Comparison of ENCODE assay signal across 24 mouse cellular contexts in genomic region chr3:33915777-33916176, GRCm38 (mm10).
DNase-seq lines count a peak whose midpoint lies in the region; ATAC-seq and TF ChIP-seq lines count a peak whose summit lies in the region.
"Had no signal": no experiment of that assay in that cellular context is flagged by ENCODE, and none has a peak within 500 bp of the region (broad histone marks: within the 10 kb centered on the region; RNA-seq: fewer than 3 reads in every experiment).

No protein-coding gene starts in this region.

- no peak for ATAC-seq in heart, embryonic 11.5 days (replicated peaks; ENCODE audit: insufficient number of reproducible peaks, low FRiP score, low TSS enrichment)
- no peak for ATAC-seq in midbrain, embryonic 11.5 days (ENCODE audit: low FRiP score)
- no peak for ATAC-seq in midbrain, embryonic 13.5 days
- no peak for ATAC-seq in Patski
- no peak for ATAC-seq in activated CD4-positive, CD25-positive, alpha-beta regulatory T cell, adult 4 months
- ATAC-seq: forebrain, embryonic 15.5 days; midbrain, embryonic 16.5 days had no signal

- no peaks in the 10 kb centered on the region for H3K9me3 ChIP-seq in heart, embryonic 11.5 days (replicated peaks; ENCODE audit: control insufficient read depth, low read length)
- H3K9me3 ChIP-seq in midbrain, embryonic 11.5 days (ENCODE audit: control insufficient read depth, low read length): no peaks in the 10 kb centered on the region
- H3K9me3 ChIP-seq in midbrain, embryonic 13.5 days: no peaks in the 10 kb centered on the region
- H3K9me3 ChIP-seq: embryonic facial prominence, embryonic 10.5 days; forebrain, embryonic 15.5 days; hindbrain, embryonic 12.5 days; liver, embryonic 13.5 days; lung, embryonic 15.5 days had no signal

- DNase-seq in heart, adult 2 months: no peak
- peak; percentile 44 for DNase-seq in midbrain, embryonic 11.5 days (ENCODE audit: low spot score, missing footprints)
- no peak for DNase-seq in Patski (ENCODE audit: low read depth, low spot score)
- no peak for DNase-seq in spleen, postnatal 4 days (ENCODE audit: low spot score in 2 of 2)
- DNase-seq: adrenal gland, postnatal 14 days; B cell, adult 2 months; cerebellum, adult 9-10 months; gastrocnemius, postnatal 10 days; heart, adult 11 months; kidney, adult 2 months; liver, embryonic 13.5 days; lung, postnatal 36 days; right cerebral cortex, postnatal 4 days had no signal

- H3K9ac ChIP-seq in heart, adult 2 months (ENCODE audit: low read depth, low read length): no peak overlapping the region
- H3K9ac ChIP-seq in heart, embryonic 11.5 days (ENCODE audit: low read depth, low read length): no peak overlapping the region
- H3K9ac ChIP-seq in midbrain, embryonic 11.5 days (ENCODE audit: low read length): no peak overlapping the region
- no peak overlapping the region for H3K9ac ChIP-seq in midbrain, embryonic 13.5 days (replicated peaks)
- H3K9ac ChIP-seq: forebrain, embryonic 15.5 days; hindbrain, embryonic 12.5 days; limb, embryonic 12.5 days; liver, embryonic 13.5 days; lung, embryonic 15.5 days had no signal

- CTCF ChIA-PET in Patski (lab: Charles Lee): interaction anchor here (1.1 to 4.4 kb wide), 2 partner anchors 13 to 63 kb away, joined by 3 to 56 read pairs; no protein-coding TSS in a partner anchor

- no peaks in the 10 kb centered on the region for H3K79me2 ChIP-seq in heart, adult 2 months (replicated peaks; ENCODE audit: control insufficient read depth, insufficient read depth, low read length)

- H3K36me3 ChIP-seq in heart, adult 2 months (ENCODE audit: control insufficient read depth, insufficient read depth, low read length): no peaks in the 10 kb centered on the region
- no peaks in the 10 kb centered on the region for H3K36me3 ChIP-seq in heart, embryonic 11.5 days (ENCODE audit: control insufficient read depth, insufficient read depth, low read length)
- H3K36me3 ChIP-seq in midbrain, embryonic 11.5 days (ENCODE audit: control insufficient read depth, insufficient read depth, low read length): no peaks in the 10 kb centered on the region
- no peaks in the 10 kb centered on the region for H3K36me3 ChIP-seq in midbrain, embryonic 13.5 days
- H3K36me3 ChIP-seq: embryonic facial prominence, embryonic 10.5 days; forebrain, embryonic 15.5 days; hindbrain, embryonic 12.5 days; limb, embryonic 12.5 days; liver, embryonic 13.5 days; lung, embryonic 15.5 days had no signal

- no peaks in the 10 kb centered on the region; the same call in 1 of the 2 replicates for H3K27me3 ChIP-seq in heart, adult 2 months (ENCODE audit: control insufficient read depth, insufficient read depth, low read length)
- H3K27me3 ChIP-seq in heart, embryonic 11.5 days (ENCODE audit: control insufficient read depth, insufficient read depth, low read length): no peaks in the 10 kb centered on the region
- no peaks in the 10 kb centered on the region for H3K27me3 ChIP-seq in midbrain, embryonic 11.5 days (ENCODE audit: control insufficient read depth, insufficient read depth, low read length)
- H3K27me3 ChIP-seq in midbrain, embryonic 13.5 days: no peaks in the 10 kb centered on the region
- no peaks in the 10 kb centered on the region for H3K27me3 ChIP-seq in Patski
- H3K27me3 ChIP-seq: limb, embryonic 12.5 days; liver, embryonic 13.5 days; lung, embryonic 15.5 days; megakaryocyte, embryonic 14.5 days had no signal

- TF ChIP-seq EP300 in heart, adult 2 months (IDR thresholded peaks at IDR 0.05; ENCODE audit: insufficient read depth, low read depth, low read length): no peak

- POLR2A ChIA-PET in Patski (lab: Charles Lee): no interaction called here

- no peaks in the 10 kb centered on the region for H3K4me1 ChIP-seq in heart, adult 2 months (ENCODE audit: control insufficient read depth, insufficient read depth, low read length)
- no peaks in the 10 kb centered on the region for H3K4me1 ChIP-seq in heart, embryonic 11.5 days (ENCODE audit: control insufficient read depth, insufficient read depth, low read length)
- H3K4me1 ChIP-seq in midbrain, embryonic 11.5 days (ENCODE audit: control insufficient read depth, insufficient read depth, low read length): no peaks in the 10 kb centered on the region
- H3K4me1 ChIP-seq in midbrain, embryonic 13.5 days (replicated peaks): no peaks in the 10 kb centered on the region
- H3K4me1 ChIP-seq: embryonic facial prominence, embryonic 10.5 days; forebrain, embryonic 15.5 days; hindbrain, embryonic 12.5 days; limb, embryonic 12.5 days; liver, embryonic 13.5 days; megakaryocyte, embryonic 14.5 days had no signal

- peak; percentile 25 for TF ChIP-seq CTCF in heart, adult 2 months (IDR thresholded peaks at IDR 0.05)
- TF ChIP-seq CTCF in Patski (IDR thresholded peaks at IDR 0.05): peak; percentile 55

- H3K4me3 ChIP-seq in heart, adult 2 months: no peak overlapping the region
- no peak overlapping the region for H3K4me3 ChIP-seq in heart, embryonic 11.5 days (ENCODE audit: low read depth, low read length)
- H3K4me3 ChIP-seq in midbrain, embryonic 11.5 days (ENCODE audit: low read depth, low read length): no peak overlapping the region
- H3K4me3 ChIP-seq in midbrain, embryonic 13.5 days (replicated peaks): no peak overlapping the region
- H3K4me3 ChIP-seq: embryonic facial prominence, embryonic 10.5 days; forebrain, embryonic 15.5 days; hindbrain, embryonic 12.5 days; limb, embryonic 12.5 days; liver, embryonic 13.5 days; lung, embryonic 15.5 days; megakaryocyte, embryonic 14.5 days had no signal

- no peak overlapping the region for H3K27ac ChIP-seq in heart, adult 2 months
- H3K27ac ChIP-seq in heart, embryonic 11.5 days (ENCODE audit: low read depth, low read length): no peak overlapping the region
- H3K27ac ChIP-seq in midbrain, embryonic 11.5 days (ENCODE audit: low read depth, low read length): no peak overlapping the region
- H3K27ac ChIP-seq in midbrain, embryonic 13.5 days: no peak overlapping the region
- H3K27ac ChIP-seq: embryonic facial prominence, embryonic 10.5 days; forebrain, embryonic 15.5 days; hindbrain, embryonic 12.5 days; kidney, postnatal 0 days; limb, embryonic 12.5 days; liver, embryonic 13.5 days; lung, embryonic 15.5 days had no signal

- no peak overlapping the region for H3K4me2 ChIP-seq in heart, embryonic 11.5 days
- no peak overlapping the region for H3K4me2 ChIP-seq in midbrain, embryonic 11.5 days
- no peak overlapping the region for H3K4me2 ChIP-seq in midbrain, embryonic 13.5 days (replicated peaks)
- H3K4me2 ChIP-seq: forebrain, embryonic 15.5 days; hindbrain, embryonic 12.5 days; limb, embryonic 12.5 days; liver, embryonic 13.5 days; lung, embryonic 15.5 days had no signal

- TF ChIP-seq POLR2A in heart, adult 2 months (IDR thresholded peaks at IDR 0.05; ENCODE audit: insufficient read depth, low read depth, low read length): no peak

- in situ Hi-C loops in Patski (cut with MboI; ENCODE audit: low pct_unique_long_range_greater_than_20kb): loop anchor here (5.0 kb wide), 1 partner anchor 73 kb away; the partner anchor contains the start of gene Ccdc39

- intact Hi-C loops in heart, adult 2 months (cut with DNase I): no loop called here
